Mouse (Mus musculus) liver, postnatal 0 days (tissue): ENCODE data around the gene Defb19. TPM values are rescaled to one million over a fixed set of nuclear protein-coding genes. Genes with fewer than 3 reads are reported as not detected.

Source experiments
- ATAC-seq: fragments of 200-750 bp; cut with Nextera tagmentation; 2 replicates; pipeline ENCODE4 v1.8.0; 2017; ENCODE audit warnings: mild to moderate bottlenecking, moderate library complexity
- DNase-seq: peaks from one replicate; pipeline ENCODE4 v3.0.0-alpha.2; 2016
- H3K27ac ChIP-seq: fragments of 300-500 bp; sonication (generic); 2 replicates; pipeline ENCODE4 v1.5.1; 2014; ENCODE audit warnings: antibody characterized with exemption, moderate library complexity, mild to moderate bottlenecking, low read depth
- H3K27me3 ChIP-seq: fragments of 300-500 bp; sonication (generic); 2 replicates; pipeline ENCODE4 v1.6.1; 2014; ENCODE audit warnings: low read length, control low read depth, mixed read lengths; ENCODE audit not compliant: insufficient read depth
- H3K36me3 ChIP-seq: fragments of 300-500 bp; sonication (generic); replicated peaks from 2 replicates; pipeline ENCODE4 v1.6.1; 2014; ENCODE audit warnings: mild to moderate bottlenecking, control low read depth, low read length, moderate library complexity, mixed read lengths; ENCODE audit not compliant: insufficient read depth
- H3K4me1 ChIP-seq: fragments of 300-500 bp; sonication (generic); 2 replicates; pipeline ENCODE4 v1.6.1; 2014; ENCODE audit warnings: antibody characterized with exemption, mild to moderate bottlenecking, control low read depth; ENCODE audit not compliant: insufficient read depth
- H3K4me2 ChIP-seq: fragments of 300-500 bp; sonication (generic); 2 replicates; pipeline ENCODE4 v1.6.1; 2014; ENCODE audit warnings: low read depth, mild to moderate bottlenecking, low read length, moderate library complexity, mixed read lengths
- H3K4me3 ChIP-seq: fragments of 300-500 bp; sonication (generic); 2 replicates; pipeline ENCODE4 v1.5.1; 2014; ENCODE audit warnings: low read depth, low read length
- H3K9ac ChIP-seq: fragments of 300-500 bp; sonication (generic); replicated peaks from 2 replicates; pipeline ENCODE4 v1.6.1; 2014; ENCODE audit warnings: mild to moderate bottlenecking, moderate library complexity
- H3K9me3 ChIP-seq: fragments of 300-500 bp; sonication (generic); 2 replicates; pipeline ENCODE4 v1.6.1; 2016; ENCODE audit warnings: mild to moderate bottlenecking, control low read depth, low read length, mixed read lengths
- CTCF ChIP-seq: sonication (generic); IDR thresholded peaks from 2 replicates; pipeline ENCODE4 v1.5.1; 2016; ENCODE audit warnings: antibody characterized with exemption, low read depth
- EP300 ChIP-seq: IDR thresholded peaks from 2 replicates; pipeline ENCODE4 v1.6.1; 2016; ENCODE audit warnings: antibody characterized with exemption, low read depth, mild to moderate bottlenecking
- WGBS: fragments of 180-500 bp; shearing (Covaris S2); extraction: QIAGEN DNeasy Blood & Tissue Kit; methylation state at CpG from one replicate; pipeline ENCODE4 v1.1.7; 2014; ENCODE audit not compliant: insufficient replicate concordance; 5-methylcytosine and 5-hydroxymethylcytosine counted together
- polyA plus RNA-seq: library from polyadenylated mRNA; unstranded; fragments of >200 nt; fragmentation: Nextera tagmentation; extraction: Ambion mirVana; gene quantifications from 2 replicates; pipeline ENCODE4 v1.2.1, GENCODE M21; 2015

Gene Defb19
- polyA plus RNA-seq, 1 experiment from 2014 or later: not detected

DNA sequence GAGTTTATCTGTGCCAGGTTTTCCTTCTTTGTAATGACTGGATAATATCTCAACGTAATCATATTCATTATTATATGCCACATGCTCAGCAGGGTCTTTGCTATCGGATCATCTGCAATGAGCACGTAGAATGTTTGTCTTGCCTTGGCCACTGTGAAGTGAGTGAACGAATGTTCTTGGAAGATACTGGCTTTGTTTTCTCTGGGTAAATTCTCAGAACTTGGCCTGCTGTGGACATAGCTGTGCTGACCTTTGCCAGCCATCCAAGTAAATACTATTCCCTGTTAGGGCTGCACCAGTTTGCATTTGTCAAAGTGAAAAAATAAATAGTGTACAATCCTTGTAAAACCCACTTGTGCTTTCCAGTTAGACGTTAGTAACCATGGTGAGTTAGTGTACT, 32.0 kb downstream of the Defb19 start:
- 0 out of 2 replicates have a peak overlapping the region, but pooled peaks have one; percentile 6 for H3K27ac ChIP-seq
- TF ChIP-seq CTCF: no peak
- no peak for TF ChIP-seq EP300
- H3K4me3 ChIP-seq: no peak overlapping the region
- H3K27me3 ChIP-seq: no peaks in the 10 kb centered on the region
- no peak for ATAC-seq
- H3K36me3 ChIP-seq: no peaks in the 10 kb centered on the region
- H3K9me3 ChIP-seq: no peaks in the 10 kb centered on the region
- no peak for DNase-seq
- H3K9ac ChIP-seq: no peak overlapping the region
- WGBS: 67% methylated on average over 5 of the region's 5 CpGs
- H3K4me2 ChIP-seq: no peak overlapping the region
- H3K4me1 ChIP-seq: no peaks in the 10 kb centered on the region

DNA sequence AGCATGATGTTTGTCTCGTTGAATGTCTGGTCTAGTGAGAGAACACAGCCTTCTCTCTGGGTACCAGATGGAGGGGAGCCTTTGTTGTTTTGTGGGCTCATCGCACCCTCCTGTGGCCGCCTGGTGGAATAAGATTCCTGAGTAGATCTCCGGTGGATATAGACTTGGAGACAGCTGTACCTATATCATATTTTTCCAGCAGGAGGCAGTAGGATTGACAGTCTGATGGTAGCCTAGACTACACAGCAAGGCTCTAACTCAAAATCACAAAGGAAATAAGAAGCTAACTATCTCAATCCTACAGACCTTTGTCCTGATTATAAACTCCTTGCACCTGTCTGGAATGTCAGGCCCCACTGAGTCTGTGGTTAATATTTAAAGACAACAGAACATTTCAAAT, 35.4 kb downstream of the Defb19 start:
- TF ChIP-seq EP300 (no peak), CTCF (peak; percentile 59)
- WGBS: 20% methylated on average over 4 of the region's 4 CpGs

GRCm38 (mm10) chr2:152543478-152543877, 36.6 kb downstream of the Defb19 start:
- ATAC-seq (no peak), DNase-seq (no peak)
- no peaks in the 10 kb centered on the region for H3K4me1 ChIP-seq
- 65% methylated on average over 4 of the region's 4 CpGs for WGBS
- H3K4me3 ChIP-seq: no peak overlapping the region
- H3K27me3 ChIP-seq: no peaks in the 10 kb centered on the region
- no peaks in the 10 kb centered on the region for H3K36me3 ChIP-seq
- H3K27ac ChIP-seq: no peak overlapping the region
- H3K9me3 ChIP-seq: no peaks in the 10 kb centered on the region
- no peak overlapping the region for H3K9ac ChIP-seq
- no peak for TF ChIP-seq EP300
- TF ChIP-seq CTCF: no peak
- no peak overlapping the region for H3K4me2 ChIP-seq

More for the DNA sequence above, 35.4 kb downstream of the Defb19 start:
- no peaks in the 10 kb centered on the region for H3K9me3 ChIP-seq
- no peaks in the 10 kb centered on the region for H3K4me1 ChIP-seq
- no peak overlapping the region for H3K9ac ChIP-seq
- no peaks in the 10 kb centered on the region for H3K27me3 ChIP-seq
- H3K36me3 ChIP-seq: no peaks in the 10 kb centered on the region
- DNase-seq (peak; percentile 23), ATAC-seq (peak; percentile 27; the same call in 1 of the 2 replicates)
- no peak overlapping the region for H3K4me3 ChIP-seq
- H3K4me2 ChIP-seq: no peak overlapping the region
- H3K27ac ChIP-seq: no peak overlapping the region

- 58% methylated on average over 2 of the region's 2 CpGs for WGBS
- Histone ChIP-seq H3K4me2 (no peak overlapping the region), H3K4me1 (no peaks in the 10 kb centered on the region), H3K27ac (no peak overlapping the region), H3K9ac (no peak overlapping the region), H3K9me3 (no peaks in the 10 kb centered on the region), H3K36me3 (no peaks in the 10 kb centered on the region), H3K27me3 (no peaks in the 10 kb centered on the region), H3K4me3 (no peak overlapping the region)
- DNase-seq (no peak), ATAC-seq (no peak)
- peak; percentile 34 for TF ChIP-seq CTCF
- no peak for TF ChIP-seq EP300
These were observed 37.2 kb downstream of the Defb19 start for GRCm38 (mm10) chr2:152542897-152543296.

- Histone ChIP-seq H3K4me1 (no peaks in the 10 kb centered on the region), H3K4me3 (no peak overlapping the region), H3K4me2 (no peak overlapping the region), H3K27me3 (no peaks in the 10 kb centered on the region), H3K9me3 (no peaks in the 10 kb centered on the region), H3K9ac (no peak overlapping the region), H3K27ac (no peak overlapping the region), H3K36me3 (no peaks in the 10 kb centered on the region)
- DNase-seq: no peak
- ATAC-seq: no peak
- WGBS: 44% methylated on average over 9 of the region's 9 CpGs
- TF ChIP-seq CTCF (no peak), EP300 (no peak)
These were observed 38.1 kb downstream of the Defb19 start for GRCm38 (mm10) chr2:152541979-152542378.

GRCm38 (mm10) chr2:152539944-152540710, 40.0 kb downstream of the Defb19 start, which contains the start of gene Defb29:
Defb29 (minus strand) TSS chr2:152540098.
- TF ChIP-seq CTCF (no peak), EP300 (no peak)

More at GRCm38 (mm10) chr2:152539944-152540710, 40.0 kb downstream of the Defb19 start, which contains the start of gene Defb29:
- Histone ChIP-seq H3K9ac (no peak within 1 kb of the TSS), H3K4me2 (no peak within 1 kb of the TSS), H3K4me1 (no peaks in the 10 kb centered on the region), H3K36me3 (no peaks in the 10 kb centered on the region), H3K4me3 (no peak within 1 kb of the TSS), H3K9me3 (no peaks in the 10 kb centered on the region), H3K27me3 (no peaks in the 10 kb centered on the region), H3K27ac (no peak within 1 kb of the TSS)
- DNase-seq (no peak), ATAC-seq (no peak)
- WGBS: 52% methylated on average over 13 of the region's 13 CpGs

Other genes starting within 250 kb of the Defb19 start
- gene Rbck1, start 247.7 kb downstream of the Defb19 start, polyA plus RNA-seq: 30.2 and 31.0 TPM in 2 replicates
- 4.1 and 5.5 TPM in 2 replicates for gene Trib3, start 236.3 kb downstream of the Defb19 start, polyA plus RNA-seq
- not detected in 2 replicates for gene Nrsn2, start 203.7 kb downstream of the Defb19 start, polyA plus RNA-seq
- 1.2 and 1.3 TPM in 2 replicates for gene Sox12, start 182.2 kb downstream of the Defb19 start, polyA plus RNA-seq
- 6.4 and 7.4 TPM in 2 replicates for gene Zcchc3, start 165.3 kb downstream of the Defb19 start, polyA plus RNA-seq
- gene 6820408C15Rik, start 164.7 kb downstream of the Defb19 start, polyA plus RNA-seq: 0.13 and 0.42 TPM in 2 replicates
- not detected in 2 replicates for gene Defb23, start 115.7 kb downstream of the Defb19 start, polyA plus RNA-seq
- gene Defb20, start 103.2 kb downstream of the Defb19 start, polyA plus RNA-seq: not detected in 2 replicates
- gene Defb22, start 90.2 kb downstream of the Defb19 start, polyA plus RNA-seq: not detected in 2 replicates
- not detected in 2 replicates for gene Defb26, start 68.6 kb downstream of the Defb19 start, polyA plus RNA-seq
- gene Defb28, start 62.1 kb downstream of the Defb19 start, polyA plus RNA-seq: not detected in 2 replicates
- gene Defb29, start 40.2 kb downstream of the Defb19 start, polyA plus RNA-seq: not detected in 2 replicates
- not detected in 2 replicates for gene Gm17416, start 11.0 kb downstream of the Defb19 start, polyA plus RNA-seq
- not detected in 2 replicates for gene Defb21, start 7.6 kb downstream of the Defb19 start, polyA plus RNA-seq
- gene Defb45, start 19.1 kb upstream of the Defb19 start, polyA plus RNA-seq: not detected in 2 replicates
- not detected in 2 replicates for gene Defb36, start 24.0 kb upstream of the Defb19 start, polyA plus RNA-seq
- gene Defb25, start 42.7 kb upstream of the Defb19 start, polyA plus RNA-seq: 0.49 TPM in 1 of 2 replicates, not detected in the other
- 0.81 and 1.6 TPM in 2 replicates for gene Rem1, start 46.6 kb upstream of the Defb19 start, polyA plus RNA-seq
- 61.0 and 63.8 TPM in 2 replicates for gene H13, start 89.1 kb upstream of the Defb19 start, polyA plus RNA-seq
- 12.8 TPM in 2 replicates for gene Mcts2, start 106.7 kb upstream of the Defb19 start, polyA plus RNA-seq
- gene Id1, start 155.9 kb upstream of the Defb19 start, polyA plus RNA-seq: 39.7 and 40.4 TPM in 2 replicates
- 0.56 and 1.0 TPM in 2 replicates for gene Cox4i2, start 173.9 kb upstream of the Defb19 start, polyA plus RNA-seq